Mouse (Mus musculus): Measurements from ENCODE around the gene Fgf3. TPM values are rescaled to one million over a fixed set of nuclear protein-coding genes. Genes with fewer than 3 reads are reported as not detected.

Gene Fgf3
- polyA plus RNA-seq (2015; fragmentation: Illumina TruSeq; extraction: RNeasy Lipid Tissue Mini Kit (QIAGEN cat#74804); ENCODE audit: insufficient read depth, low replicate concordance) = not detected

GRCm38 (mm10) chr7:144837891-144838488 is at the start of gene Fgf3:
Gene Fgf3, plus strand, starts transcription at chr7:144838083.

GRCm38 (mm10) chr7:144847067-144847466 is 9.2 kb downstream of the Fgf3 start, which contains the start of gene Fgf4:
Gene Fgf4, plus strand, starts transcription at chr7:144847367.

Other genes starting within 250 kb of the Fgf3 start
- gene Ano1, start 86.1 kb upstream of the Fgf3 start, polyA plus RNA-seq (2015; fragmentation: Illumina TruSeq; extraction: RNeasy Lipid Tissue Mini Kit (QIAGEN cat#74804); ENCODE audit: insufficient read depth, low replicate concordance) = 7.7 TPM
- gene Fgf4, start 9.3 kb downstream of the Fgf3 start, polyA plus RNA-seq (2015; fragmentation: Illumina TruSeq; extraction: RNeasy Lipid Tissue Mini Kit (QIAGEN cat#74804); ENCODE audit: insufficient read depth, low replicate concordance) = not detected
- gene Fgf15, start 58.4 kb downstream of the Fgf3 start, polyA plus RNA-seq (2015; fragmentation: Illumina TruSeq; extraction: RNeasy Lipid Tissue Mini Kit (QIAGEN cat#74804); ENCODE audit: insufficient read depth, low replicate concordance) = not detected
- gene LTO1, start 77.0 kb downstream of the Fgf3 start, polyA plus RNA-seq (2015; fragmentation: Illumina TruSeq; extraction: RNeasy Lipid Tissue Mini Kit (QIAGEN cat#74804); ENCODE audit: insufficient read depth, low replicate concordance) = 24.7 TPM
- gene Ccnd1, start 101.8 kb downstream of the Fgf3 start, polyA plus RNA-seq (2015; fragmentation: Illumina TruSeq; extraction: RNeasy Lipid Tissue Mini Kit (QIAGEN cat#74804); ENCODE audit: insufficient read depth, low replicate concordance) = 53.0 TPM